Mouse (Mus musculus): ENCODE data around the gene Prpf8. TPM values are rescaled to one million over a fixed set of nuclear protein-coding genes. Genes with fewer than 3 reads are reported as not detected.
"Not testable (repeated sequence)": the region's sequence is repeated elsewhere in the genome, so short reads cannot be mapped to it uniquely, and the experiment has no call there.

The Prpf8 gene
- polyA plus RNA-seq, 1 experiment from 2014 or later, result 77.5 TPM

DNA sequence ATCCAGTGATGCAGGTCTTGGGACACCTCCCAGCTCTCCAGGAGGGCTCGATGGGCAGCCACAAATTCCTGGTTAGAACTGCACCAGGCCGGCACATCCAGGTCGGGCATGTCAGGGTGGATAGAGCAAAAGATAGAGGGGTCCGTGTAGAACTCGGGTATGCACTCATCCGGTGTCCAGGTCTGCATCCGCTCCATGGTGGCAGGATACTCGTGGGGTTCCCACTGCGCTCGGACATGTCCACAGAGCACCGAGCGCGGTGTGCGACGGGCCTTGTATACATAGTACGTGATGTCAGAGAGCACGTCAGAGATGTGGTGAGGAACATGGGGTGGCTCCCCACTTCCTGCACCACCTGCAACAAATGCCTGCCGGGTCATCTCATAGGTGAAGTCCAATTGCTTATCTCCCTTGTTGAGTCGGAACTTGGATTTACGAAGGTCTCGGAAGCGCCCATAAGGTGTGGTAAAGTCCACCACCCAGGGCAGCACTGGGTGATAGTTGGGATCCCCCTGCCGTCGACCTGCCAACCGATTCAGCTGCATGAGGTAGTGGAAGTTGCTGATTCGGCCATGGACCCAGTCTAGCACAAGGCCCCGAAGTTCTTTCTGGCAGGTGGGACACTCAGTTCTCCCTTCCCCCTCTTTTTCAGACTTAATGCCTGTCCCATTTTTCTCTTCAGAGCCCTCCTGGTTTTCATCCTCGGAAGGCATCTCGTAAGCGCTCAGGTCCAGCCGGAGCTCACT lies 33.6 kb upstream of the Prpf8 start:
- peaks cover 18% of the 10 kb centered on the region for H3K36me3 ChIP-seq (replicated peaks)
- peaks cover 23% of the 10 kb centered on the region for H3K4me1 ChIP-seq
- WGBS, result 94% methylated on average over 31 of the region's 31 CpGs
- H3K9me3 ChIP-seq, result no peaks in the 10 kb centered on the region
- DNase-seq (ENCODE audit: extremely low spot score, low spot score), result no peak
- H3K27ac ChIP-seq, result no peak overlapping the region
- peaks cover 14% of the 10 kb centered on the region for H3K27me3 ChIP-seq (ENCODE audit: poor library complexity, severe bottlenecking)
- peak overlapping the region; percentile 80; the same call in 1 of the 2 replicates for H3K4me3 ChIP-seq

GRCm38 (mm10) chr11:75453991-75454930 lies 32.4 kb upstream of the Prpf8 start, which contains the start of gene Wdr81:
Wdr81 (minus strand) TSS chr11:75454717.
- peak; percentile 93 for DNase-seq (ENCODE audit: extremely low spot score, low spot score)
- peaks cover 27% of the 10 kb centered on the region for H3K4me1 ChIP-seq
- no peaks in the 10 kb centered on the region for H3K9me3 ChIP-seq
- H3K27me3 ChIP-seq (ENCODE audit: poor library complexity, severe bottlenecking), result peaks cover 14% of the 10 kb centered on the region
- H3K4me3 ChIP-seq, result peak within 1 kb of the TSS; percentile 80
- 3% methylated on average over 56 of the region's 56 CpGs for WGBS
- peak within 1 kb of the TSS; percentile 84 for H3K27ac ChIP-seq
- peaks cover 6% of the 10 kb centered on the region; the same call in 1 of the 2 replicates for H3K36me3 ChIP-seq (replicated peaks)

DNA sequence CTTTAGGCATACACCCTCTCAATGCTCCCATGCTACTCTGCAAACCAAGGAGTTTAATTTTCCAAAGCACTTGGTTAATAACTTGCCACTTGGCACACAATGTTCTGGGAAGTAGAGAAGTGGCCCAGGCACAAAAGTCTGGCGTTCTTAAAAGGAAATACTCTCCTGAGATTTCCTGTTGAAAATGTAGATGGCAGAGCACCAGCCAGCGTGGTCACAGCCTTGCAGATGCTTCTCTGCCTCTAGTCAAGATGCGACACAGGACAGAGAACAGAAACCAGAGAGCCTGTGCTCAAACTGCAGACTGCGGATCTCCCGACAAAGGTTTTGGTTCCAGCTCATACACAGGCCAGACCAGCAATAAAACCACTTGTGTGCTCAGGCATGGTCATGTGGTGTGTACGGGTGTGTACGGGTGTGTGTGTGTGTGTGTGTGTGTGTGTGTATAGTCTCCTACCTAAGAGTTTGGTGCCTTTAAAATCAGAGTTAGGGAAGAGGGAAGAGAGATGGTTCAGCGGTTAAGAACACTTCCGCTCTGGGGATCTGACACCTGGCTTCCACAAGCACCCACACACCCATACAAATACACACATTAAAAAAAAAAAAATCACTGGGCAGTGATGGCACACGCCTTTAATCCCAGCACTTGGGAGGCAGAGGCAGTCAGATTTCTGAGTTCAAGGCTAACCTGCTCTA lies 31.4 kb upstream of the Prpf8 start:
- H3K36me3 ChIP-seq (replicated peaks), result peaks cover 5% of the 10 kb centered on the region; the same call in 1 of the 2 replicates
- H3K27ac ChIP-seq, result peak overlapping the region; percentile 84
- peaks cover 14% of the 10 kb centered on the region for H3K27me3 ChIP-seq (ENCODE audit: poor library complexity, severe bottlenecking)
- WGBS, result 82% methylated on average over 10 of the region's 10 CpGs
- no peak for DNase-seq (ENCODE audit: extremely low spot score, low spot score)
- H3K9me3 ChIP-seq, result no peaks in the 10 kb centered on the region
- peak overlapping the region; percentile 80 for H3K4me3 ChIP-seq
- H3K4me1 ChIP-seq, result peaks cover 36% of the 10 kb centered on the region

GRCm38 (mm10) chr11:75455971-75456370 lies 30.6 kb upstream of the Prpf8 start:
- H3K36me3 ChIP-seq (replicated peaks); H3K9me3 ChIP-seq; H3K4me3 ChIP-seq; H3K27ac ChIP-seq; DNase-seq (ENCODE audit: extremely low spot score, low spot score): not testable (repeated sequence)
- WGBS, result 85% methylated on average over 2 of the region's 2 CpGs
- peaks cover 36% of the 10 kb centered on the region for H3K4me1 ChIP-seq
- peaks cover 14% of the 10 kb centered on the region for H3K27me3 ChIP-seq (ENCODE audit: poor library complexity, severe bottlenecking)

GRCm38 (mm10) chr11:75456440-75456871 lies 30.2 kb upstream of the Prpf8 start:
- Histone ChIP-seq H3K4me3 (no peak overlapping the region), H3K27me3 (ENCODE audit: poor library complexity, severe bottlenecking) (peaks cover 14% of the 10 kb centered on the region), H3K27ac (no peak overlapping the region), H3K4me1 (peaks cover 36% of the 10 kb centered on the region), H3K36me3 (replicated peaks) (peaks cover 5% of the 10 kb centered on the region; the same call in 1 of the 2 replicates), H3K9me3 (no peaks in the 10 kb centered on the region)
- no peak for DNase-seq (ENCODE audit: extremely low spot score, low spot score)
- WGBS, result 90% methylated on average over 7 of the region's 7 CpGs

- no peak for DNase-seq (ENCODE audit: extremely low spot score, low spot score)
Observed at GRCm38 (mm10) chr11:75458169-75458568, 28.4 kb upstream of the Prpf8 start.

GRCm38 (mm10) chr11:75458628-75459041 lies 28.0 kb upstream of the Prpf8 start:
- Histone ChIP-seq H3K9me3 (no peaks in the 10 kb centered on the region), H3K27me3 (ENCODE audit: poor library complexity, severe bottlenecking) (peaks cover 6% of the 10 kb centered on the region), H3K4me3 (no peak overlapping the region), H3K36me3 (replicated peaks) (no peaks in the 10 kb centered on the region), H3K27ac (no peak overlapping the region), H3K4me1 (peaks cover 54% of the 10 kb centered on the region)
- DNase-seq (ENCODE audit: extremely low spot score, low spot score), result no peak
- 87% methylated on average over 8 of the region's 8 CpGs for WGBS

More at GRCm38 (mm10) chr11:75458169-75458568, 28.4 kb upstream of the Prpf8 start:
- WGBS, result 23% methylated on average over 3 of the region's 3 CpGs
- H3K4me1 ChIP-seq, result peaks cover 52% of the 10 kb centered on the region
- H3K9me3 ChIP-seq, result no peaks in the 10 kb centered on the region
- H3K27ac ChIP-seq, result no peak overlapping the region
- peaks cover 10% of the 10 kb centered on the region for H3K27me3 ChIP-seq (ENCODE audit: poor library complexity, severe bottlenecking)
- no peaks in the 10 kb centered on the region for H3K36me3 ChIP-seq (replicated peaks)
- no peak overlapping the region for H3K4me3 ChIP-seq

- Histone ChIP-seq H3K27me3 (ENCODE audit: poor library complexity, severe bottlenecking) (0 out of 2 replicates have a peak, but pooled peaks cover under 1% of the 10 kb centered on the region), H3K4me1 (peaks cover 51% of the 10 kb centered on the region), H3K36me3 (replicated peaks) (no peaks in the 10 kb centered on the region), H3K9me3 (no peaks in the 10 kb centered on the region), H3K27ac (peak overlapping the region; percentile 92), H3K4me3 (peak overlapping the region; percentile 63; the same call in 1 of the 2 replicates)
- DNase-seq (ENCODE audit: extremely low spot score, low spot score), result no peak
- 85% methylated on average over 5 of the region's 5 CpGs for WGBS
Observed at GRCm38 (mm10) chr11:75459141-75459711, 27.4 kb upstream of the Prpf8 start.

DNA sequence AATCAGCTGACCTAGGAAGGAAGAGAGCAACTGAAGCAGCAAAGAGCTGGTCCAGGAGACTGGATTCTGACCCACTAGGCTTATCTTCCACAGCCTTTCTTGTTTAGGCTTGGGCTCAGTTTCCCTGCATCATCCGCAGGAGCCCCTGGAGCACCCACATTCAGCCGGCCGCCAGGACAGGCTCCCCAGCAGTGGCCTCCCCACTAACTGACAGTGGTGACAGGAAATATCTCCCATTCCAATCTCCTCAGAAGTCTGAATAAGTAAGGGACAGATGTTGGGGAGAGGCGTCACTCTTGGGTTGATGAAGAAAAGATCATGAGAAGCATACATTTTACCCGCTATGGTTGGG lies 26.9 kb upstream of the Prpf8 start:
- WGBS, result 29% methylated on average over 5 of the region's 5 CpGs
- DNase-seq (ENCODE audit: extremely low spot score, low spot score), result no peak
- no peaks in the 10 kb centered on the region for H3K9me3 ChIP-seq
- H3K36me3 ChIP-seq (replicated peaks), result 0 out of 2 replicates have a peak, but pooled peaks cover 4% of the 10 kb centered on the region
- peak overlapping the region; percentile 92 for H3K27ac ChIP-seq
- H3K27me3 ChIP-seq (ENCODE audit: poor library complexity, severe bottlenecking), result no peaks in the 10 kb centered on the region
- H3K4me3 ChIP-seq, result peak overlapping the region; percentile 63
- H3K4me1 ChIP-seq, result peaks cover 46% of the 10 kb centered on the region

GRCm38 (mm10) chr11:75460103-75460843 lies 26.3 kb upstream of the Prpf8 start:
- Histone ChIP-seq H3K27ac (peak overlapping the region; percentile 92), H3K36me3 (replicated peaks) (peaks cover 8% of the 10 kb centered on the region), H3K4me3 (peak overlapping the region; percentile 63), H3K4me1 (peaks cover 40% of the 10 kb centered on the region), H3K27me3 (ENCODE audit: poor library complexity, severe bottlenecking) (no peaks in the 10 kb centered on the region), H3K9me3 (no peaks in the 10 kb centered on the region)
- WGBS, result 3% methylated on average over 19 of the region's 19 CpGs
- peak; percentile 85 for DNase-seq (ENCODE audit: extremely low spot score, low spot score)

DNA sequence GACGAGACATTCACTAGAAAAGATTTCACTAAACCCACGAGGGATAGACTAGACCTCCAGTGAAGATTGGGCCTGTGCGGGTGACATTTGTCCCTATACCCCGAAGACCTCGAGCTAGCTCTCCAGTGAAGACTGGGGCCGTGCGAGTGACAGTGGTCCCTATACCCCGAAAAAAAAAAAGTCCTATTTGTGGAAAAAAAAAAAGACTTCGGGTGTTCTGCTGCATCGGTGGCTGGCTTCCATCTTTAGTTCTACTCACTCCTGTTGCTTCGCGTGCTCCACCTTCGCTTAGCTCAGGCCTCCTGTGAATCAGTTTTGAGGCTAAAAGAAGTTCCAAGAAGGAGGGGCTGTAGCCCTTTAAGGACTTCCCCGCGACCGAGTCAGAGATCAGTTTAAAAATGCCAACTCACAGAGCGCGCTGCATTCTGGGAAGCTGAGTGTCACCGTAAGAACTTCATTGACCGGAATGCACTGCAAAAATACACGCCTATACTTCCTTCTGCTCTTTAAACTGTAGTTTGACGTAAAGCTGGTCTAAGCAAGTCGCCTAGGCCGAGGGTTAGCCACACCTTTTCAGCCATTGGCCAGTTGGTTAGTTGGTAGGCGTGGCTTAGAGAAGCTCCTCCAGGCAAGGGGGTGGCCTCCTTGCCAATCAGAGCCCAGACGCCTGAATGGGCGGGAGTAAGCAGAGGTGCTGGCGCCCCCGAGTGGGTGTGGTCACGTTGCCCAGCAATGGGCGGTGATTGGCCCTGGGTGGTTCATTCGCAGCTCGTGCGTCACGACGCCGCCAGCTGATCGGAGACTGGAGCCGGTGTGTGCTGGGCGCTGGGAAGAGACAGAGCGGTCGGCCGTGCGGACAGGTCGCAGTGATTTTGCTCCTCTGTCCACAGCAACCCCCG lies 25.5 kb upstream of the Prpf8 start, which contains the start of gene Tlcd2:
Gene Tlcd2, plus strand, starts transcription at position 872 of the 899 bp plus-strand sequence.
- peak; percentile 99 for DNase-seq (ENCODE audit: extremely low spot score, low spot score)
- H3K4me1 ChIP-seq, result peaks cover 39% of the 10 kb centered on the region
- H3K4me3 ChIP-seq, result peak within 1 kb of the TSS; percentile 63
- H3K27me3 ChIP-seq (ENCODE audit: poor library complexity, severe bottlenecking), result no peaks in the 10 kb centered on the region
- peaks cover 15% of the 10 kb centered on the region for H3K36me3 ChIP-seq (replicated peaks)
- no peaks in the 10 kb centered on the region for H3K9me3 ChIP-seq
- H3K27ac ChIP-seq, result peak within 1 kb of the TSS; percentile 92
- under 1% methylated on average over 46 of the region's 46 CpGs for WGBS
